Mouse (Mus musculus): Measurements from ENCODE around the gene Lrmda.

DNA sequence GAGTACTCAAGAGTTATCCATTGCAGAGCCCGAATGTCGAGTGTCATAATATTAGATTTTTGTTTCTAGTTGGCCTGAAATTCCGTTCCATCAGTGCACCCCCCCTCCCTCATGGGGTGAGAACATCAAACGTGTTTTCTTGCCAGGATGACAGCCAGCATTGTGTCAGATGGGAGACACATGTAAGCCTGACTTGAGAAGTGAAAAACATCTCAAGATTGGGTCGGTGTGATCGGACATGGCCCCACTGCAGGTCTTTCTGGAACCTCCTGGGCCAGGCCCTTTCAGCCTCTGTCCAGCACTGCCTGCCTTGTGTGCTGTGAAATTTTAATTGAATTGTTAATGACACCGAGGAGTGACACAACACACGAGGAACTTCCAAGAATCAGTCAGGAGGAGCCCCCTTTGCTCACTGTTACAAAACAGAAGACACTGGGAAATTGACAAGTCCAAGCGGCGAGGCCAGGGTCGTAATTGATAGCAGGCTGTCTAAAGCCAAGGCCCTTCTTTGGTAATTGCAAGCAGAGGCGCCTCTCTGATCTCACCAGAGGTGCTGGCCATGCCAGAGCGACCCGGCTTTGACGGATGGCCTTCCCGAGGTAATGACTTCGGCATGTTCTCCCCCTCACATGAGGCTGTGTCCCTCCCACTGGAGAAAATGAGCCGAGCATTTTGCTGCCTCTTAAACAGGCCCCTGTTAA is 95.3 kb downstream of the Lrmda start:
- no peak for TF ChIP-seq CTCF (conservative IDR thresholded peaks at IDR 0.05; ENCODE audit: low read length)
- no peak for TF ChIP-seq POU5F1 (IDR thresholded peaks at IDR 0.05; ENCODE audit: borderline replicate concordance, low read length)
- no peak for TF ChIP-seq NANOG (IDR thresholded peaks at IDR 0.05; ENCODE audit: borderline replicate concordance, low read length)
